Mouse (Mus musculus) cerebellum, adult 9-11 months (tissue): ENCODE results near the gene Ankdd1a.

Experiments used
- DNase-seq: peaks from one replicate; pipeline ENCODE4 v3.0.0; 2022

Ankdd1a gene

DNA sequence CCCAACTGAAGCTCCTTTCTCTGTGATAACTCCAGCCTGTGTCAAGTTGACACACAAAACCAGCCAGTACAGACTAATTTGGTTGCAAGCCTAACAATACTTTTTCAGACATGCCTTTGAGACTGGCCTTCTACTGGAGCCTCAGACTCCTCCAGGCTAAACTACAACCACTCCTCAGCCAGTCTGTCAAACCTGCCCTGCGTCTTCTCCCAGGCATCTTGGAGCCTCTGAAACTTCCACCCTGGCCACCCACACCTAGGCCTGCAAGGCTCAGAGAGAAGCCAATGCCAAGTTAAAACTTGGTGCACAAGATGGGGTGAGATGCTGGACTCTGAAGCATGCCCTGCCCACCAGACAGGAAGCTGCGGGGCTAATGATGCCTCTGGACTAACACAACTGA lies 27.6 kb downstream of the Ankdd1a start:
- no peak for DNase-seq

DNA sequence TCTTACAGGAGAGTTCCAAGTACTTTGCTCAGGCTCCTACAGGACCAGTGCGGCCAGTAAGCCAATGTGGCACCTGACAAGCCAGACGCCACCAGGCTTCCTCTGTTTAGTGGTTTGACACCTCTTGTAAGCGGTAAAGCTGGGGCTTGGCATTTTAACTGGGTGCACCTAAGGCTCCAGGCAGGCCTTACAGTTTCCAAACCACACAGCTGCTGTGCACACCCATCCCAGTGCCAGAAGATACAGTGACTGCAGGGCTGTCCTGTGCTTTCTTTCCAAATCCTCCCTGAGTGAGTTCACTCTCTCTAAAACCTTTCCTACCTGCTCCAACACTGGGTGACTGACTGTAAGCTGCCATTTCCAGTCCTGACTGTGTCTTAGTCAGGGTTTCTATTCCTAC lies 28.5 kb downstream of the Ankdd1a start:
- no peak for DNase-seq

DNA sequence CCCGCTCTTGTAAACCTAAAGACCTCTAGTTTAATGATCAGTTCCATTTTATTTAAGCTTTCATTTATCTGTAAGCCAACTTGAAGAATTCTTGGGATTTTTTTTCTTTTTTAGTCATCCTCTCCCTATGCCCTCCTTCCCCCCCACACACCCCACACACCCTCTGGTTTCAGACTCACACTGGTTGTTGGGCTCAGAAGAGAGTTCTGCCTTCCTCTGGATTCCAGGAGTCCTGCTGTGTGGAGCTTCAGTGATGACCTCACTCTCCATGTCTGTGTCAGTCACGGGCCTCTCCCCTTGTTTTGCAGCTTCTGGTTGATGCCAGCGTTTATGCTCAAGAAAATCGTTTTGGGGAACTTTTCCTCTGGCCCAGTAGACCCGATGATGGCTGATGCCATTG lies 39.9 kb downstream of the Ankdd1a start:
- DNase-seq, result no peak

- DNase-seq, result no peak
Measured at GRCm38 (mm10) chr9:65479158-65479557, 40.8 kb downstream of the Ankdd1a start.

GRCm38 (mm10) chr9:65472769-65473168 lies 47.2 kb downstream of the Ankdd1a start:
- no peak for DNase-seq

- DNase-seq, result no peak
Measured at GRCm38 (mm10) chr9:65467686-65468085, 52.3 kb downstream of the Ankdd1a start.

DNA sequence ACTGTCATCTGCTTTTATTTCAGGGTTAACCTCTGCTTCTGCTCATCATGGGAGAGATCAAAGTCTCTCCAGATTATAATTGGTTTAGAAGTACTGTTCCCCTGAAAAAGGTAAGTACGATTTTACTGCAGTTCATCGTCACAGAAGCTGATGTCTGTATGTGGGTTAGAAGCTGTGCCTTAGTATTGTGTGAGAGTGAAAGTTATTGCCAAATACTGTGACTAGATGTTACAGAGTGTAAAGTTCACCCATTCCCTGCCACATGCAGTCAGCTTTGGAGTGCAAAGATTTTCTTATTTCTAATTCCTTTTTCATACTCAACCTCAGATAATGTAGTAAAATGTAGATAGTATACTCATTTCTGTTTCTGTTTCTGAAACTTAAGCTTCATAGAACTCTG lies 54.8 kb downstream of the Ankdd1a start:
- no peak for DNase-seq

- DNase-seq, result no peak
Measured at GRCm38 (mm10) chr9:65464161-65464560, 55.8 kb downstream of the Ankdd1a start.

DNA sequence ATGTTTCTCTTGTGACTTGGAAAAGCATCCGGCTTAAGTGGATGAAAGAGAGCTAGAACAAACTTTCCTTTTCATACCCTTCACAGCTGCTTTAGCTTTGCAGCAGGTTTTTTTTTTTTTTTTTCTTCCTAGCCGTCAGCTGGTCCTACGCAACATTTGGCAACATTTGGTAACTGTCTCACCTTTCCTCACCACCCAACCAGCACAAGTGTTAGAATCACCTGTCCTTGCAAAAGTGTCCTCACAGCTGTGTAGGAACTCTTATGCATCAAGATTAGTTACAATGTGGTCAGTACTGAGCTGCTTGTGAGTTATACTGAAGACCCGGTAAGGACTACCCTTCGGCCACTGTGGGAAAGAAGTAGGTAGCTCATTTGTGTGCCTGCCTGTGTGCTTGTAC lies 57.4 kb downstream of the Ankdd1a start:
- no peak for DNase-seq

DNA sequence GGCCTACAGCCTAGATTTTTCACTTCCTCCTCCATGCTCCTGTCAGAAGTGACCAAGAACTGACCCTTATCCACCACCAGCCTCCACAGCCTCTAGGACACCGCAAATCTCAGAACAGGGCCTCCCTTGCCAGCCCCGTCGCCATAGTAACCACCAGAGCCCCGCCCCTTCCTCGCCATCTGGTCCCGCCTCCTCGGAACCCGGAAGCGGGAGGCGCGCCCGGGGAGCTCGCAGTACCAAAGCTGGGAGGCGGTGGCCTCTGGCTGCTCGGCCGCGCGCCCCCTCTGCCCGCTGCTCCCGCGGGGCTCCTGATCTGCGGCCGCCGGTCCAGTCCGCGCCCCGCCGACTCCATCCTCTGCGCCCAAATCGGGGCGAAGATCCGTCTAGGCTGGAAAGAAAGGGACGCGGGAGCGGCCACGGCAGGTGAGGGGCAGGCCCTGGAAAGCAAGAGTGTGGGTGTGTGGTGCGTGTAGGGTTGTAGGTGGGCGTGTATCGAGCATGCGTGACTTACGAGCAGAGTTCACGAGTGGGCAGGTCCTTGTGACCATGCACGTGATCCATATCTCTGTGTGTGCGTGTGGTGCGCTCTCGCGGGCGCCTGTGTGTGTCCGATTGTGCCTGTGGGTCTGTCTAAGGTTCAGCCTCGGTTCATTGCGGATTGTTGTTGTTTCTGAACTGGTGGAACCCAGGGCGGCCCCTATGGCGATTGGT lies 59.1 kb downstream of the Ankdd1a start, which contains the start of gene Spg21:
Gene Spg21, plus strand, starts transcription at position 216 of the 711 bp plus-strand sequence.
- peak; percentile 95 for DNase-seq

GRCm38 (mm10) chr9:65460198-65460597 lies 59.8 kb downstream of the Ankdd1a start:
- DNase-seq, result peak; percentile 17

DNA sequence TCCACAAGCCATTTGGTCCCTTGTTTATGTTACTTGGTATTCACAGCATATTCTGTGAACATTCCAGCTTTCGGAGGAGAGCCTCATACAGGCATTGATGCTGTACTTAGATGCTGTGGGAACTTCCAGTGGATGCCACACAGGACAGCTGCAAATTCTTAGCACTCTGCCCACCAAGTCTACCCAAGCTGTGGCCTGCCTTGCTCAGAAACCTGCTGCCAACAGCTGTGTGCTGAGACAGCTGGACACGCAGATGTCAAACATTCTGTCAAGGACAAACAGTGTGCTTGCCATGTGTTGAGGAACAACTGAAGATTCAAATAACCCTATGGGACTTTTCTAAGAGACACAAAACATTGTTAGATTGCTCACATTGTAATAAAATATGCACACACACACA lies 61.0 kb downstream of the Ankdd1a start:
- DNase-seq, result no peak

- DNase-seq, result no peak
Measured at GRCm38 (mm10) chr9:65447951-65448350, 72.0 kb downstream of the Ankdd1a start.

DNA sequence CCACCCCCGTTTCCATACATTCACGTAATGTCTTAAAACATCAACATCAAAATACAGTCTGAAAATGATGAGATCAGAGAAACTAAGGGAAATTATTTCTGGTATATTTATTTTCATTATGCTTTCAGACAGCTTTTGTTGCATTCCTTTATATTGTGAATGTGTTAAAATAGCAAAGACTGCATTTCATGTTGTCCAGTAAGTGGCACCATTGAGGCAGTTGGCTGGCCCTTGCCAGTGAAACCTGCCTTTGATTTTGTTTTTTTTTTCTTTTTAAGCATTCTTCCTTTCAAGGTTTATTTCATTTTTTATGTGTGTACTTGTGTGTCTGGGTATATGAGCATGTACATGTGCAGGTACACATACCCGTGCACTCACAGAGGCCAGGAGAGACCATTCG lies 75.3 kb downstream of the Ankdd1a start:
- DNase-seq, result no peak
